Mouse (Mus musculus) spleen, adult 2 months (tissue): ENCODE measurements at regions not wholly inside any gene's neighbourhood (a gene's known extent, or its start where the extent isn't known, plus 50 kb on each side); places are given as distances from the start of the nearest gene placed in this dataset.

Source experiments
- CTCF ChIP-seq: fragments of 200-500 bp; IDR thresholded peaks from 2 replicates; pipeline ENCODE4 v1.5.1; 2011; ENCODE audit warnings: mild to moderate bottlenecking, inconsistent platforms; ENCODE audit not compliant: insufficient read depth, insufficient read length, insufficient replicate concordance; ENCODE audit errors: extremely low read depth
- POLR2A ChIP-seq: fragments of 200-500 bp; IDR thresholded peaks from 2 replicates; pipeline ENCODE4 v1.6.1; 2011; ENCODE audit warnings: low read depth, low read length, inconsistent platforms

DNA sequence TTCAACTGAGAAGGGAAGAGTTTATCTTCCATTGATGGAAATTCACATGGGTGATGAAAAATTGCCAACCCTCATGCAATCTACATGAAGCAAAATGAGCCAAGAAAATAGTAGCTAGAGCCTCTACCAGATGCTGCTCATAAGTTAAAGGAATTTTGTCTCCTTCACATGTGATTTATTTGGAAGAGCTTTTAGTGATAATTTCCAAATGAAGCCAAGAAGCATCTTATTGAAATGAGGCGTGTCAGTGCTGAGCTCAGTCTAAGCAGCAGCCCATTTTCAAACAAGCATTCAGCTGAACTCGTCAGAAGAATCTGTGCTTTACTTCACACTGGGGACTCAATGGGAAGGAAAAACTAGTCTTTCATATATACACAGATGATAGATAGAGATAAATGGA, 190.0 kb upstream of the Tmtc1 start:
- TF ChIP-seq CTCF, result no peak
- TF ChIP-seq POLR2A, result no peak
